15 mouse cellular contexts compared by ENCODE assay signal in the genomic region with DNA sequence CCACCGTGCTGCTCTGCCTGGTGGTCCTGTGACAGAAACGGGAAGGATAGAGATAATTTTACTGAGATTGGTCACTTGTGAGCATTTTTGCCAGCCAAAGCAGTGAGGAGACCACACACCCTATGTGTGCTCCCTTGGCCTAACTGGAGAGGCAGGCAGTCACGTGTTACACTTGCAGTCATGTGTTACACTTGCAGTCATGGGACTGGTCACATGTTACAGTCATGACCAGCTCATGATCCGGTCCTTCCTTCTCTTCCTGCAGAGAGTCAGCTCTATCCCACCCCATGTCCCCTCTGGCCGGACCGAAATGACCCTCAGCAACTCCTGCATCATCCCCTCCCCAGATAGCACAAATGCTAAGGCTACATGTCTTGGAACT. TPM values are rescaled to one million over a fixed set of nuclear protein-coding genes. Genes with fewer than 3 reads are reported as not detected.
DNase-seq lines count a peak whose midpoint lies in the region; ATAC-seq and TF ChIP-seq lines count a peak whose summit lies in the region.
"Had no signal": no experiment of that assay in that cellular context is flagged by ENCODE, and none has a peak within 500 bp of the region (broad histone marks: within the 10 kb centered on the region; RNA-seq: fewer than 3 reads in every experiment).

No protein-coding gene starts in this region.

- 75% methylated on average over 6 of the region's 6 CpGs for WGBS in kidney, embryonic 15.5 days
- 79% methylated on average over 6 of the region's 6 CpGs for WGBS in kidney, adult 2 months
- 79% methylated on average over 6 of the region's 6 CpGs for WGBS in spleen, adult 2 months
- WGBS in intestine, postnatal 0 days = 73% methylated on average over 6 of the region's 6 CpGs
- 85% methylated on average over 6 of the region's 6 CpGs for WGBS in stomach, postnatal 0 days

- no peak overlapping the region for H3K4me3 ChIP-seq in kidney, embryonic 15.5 days (replicated peaks)
- H3K4me3 ChIP-seq in kidney, adult 2 months (ENCODE audit: insufficient read depth, low read depth, low read length) = no peak overlapping the region
- H3K4me3 ChIP-seq in spleen, adult 2 months (ENCODE audit: extremely low read depth, insufficient read depth, insufficient read length) = no peak overlapping the region
- H3K4me3 ChIP-seq in intestine, postnatal 0 days (ENCODE audit: low read depth, low read length) = no peak overlapping the region
- no peak overlapping the region for H3K4me3 ChIP-seq in stomach, postnatal 0 days (ENCODE audit: low read depth, low read length)
- H3K4me3 ChIP-seq: embryonic facial prominence, embryonic 15.5 days; heart, adult 2 months had no signal

- intact Hi-C loops in left cerebral cortex, postnatal 25 days (cut with DNase I) = no loop called here

- no peaks in the 10 kb centered on the region for H3K36me3 ChIP-seq in kidney, embryonic 15.5 days
- H3K36me3 ChIP-seq in kidney, adult 2 months (ENCODE audit: control insufficient read depth, insufficient read depth, low read length) = no peaks in the 10 kb centered on the region
- H3K36me3 ChIP-seq in spleen, adult 2 months (ENCODE audit: control insufficient read depth, insufficient read depth, low read length) = no peaks in the 10 kb centered on the region
- H3K36me3 ChIP-seq in intestine, postnatal 0 days (ENCODE audit: control insufficient read depth, insufficient read depth) = no peaks in the 10 kb centered on the region
- no peaks in the 10 kb centered on the region for H3K36me3 ChIP-seq in stomach, postnatal 0 days (ENCODE audit: control insufficient read depth, insufficient read depth, low read length)
- H3K36me3 ChIP-seq: embryonic facial prominence, embryonic 15.5 days had no signal

- TF ChIP-seq POLR2A in kidney, adult 2 months (IDR thresholded peaks at IDR 0.05; ENCODE audit: low read depth, low read length) = no peak
- TF ChIP-seq POLR2A in spleen, adult 2 months (IDR thresholded peaks at IDR 0.05; ENCODE audit: low read depth, low read length) = no peak

- no peak overlapping the region for H3K9ac ChIP-seq in kidney, embryonic 15.5 days
- H3K9ac ChIP-seq in intestine, postnatal 0 days (ENCODE audit: low read depth, low read length) = peak overlapping the region; percentile 31; the same call in 1 of the 2 replicates
- H3K9ac ChIP-seq in stomach, postnatal 0 days (ENCODE audit: low read length) = no peak overlapping the region
- H3K9ac ChIP-seq: embryonic facial prominence, embryonic 15.5 days; liver, embryonic 14.5 days had no signal

- no peak for ATAC-seq in kidney, embryonic 15.5 days (replicated peaks; ENCODE audit: low FRiP score)
- ATAC-seq in intestine, postnatal 0 days = no peak
- ATAC-seq in stomach, postnatal 0 days (ENCODE audit: low FRiP score, low TSS enrichment) = no peak

- no peak for TF ChIP-seq EP300 in stomach, postnatal 0 days (optimal IDR thresholded peaks at IDR 0.05)

- DNase-seq in kidney, adult 2 months = no peak
- DNase-seq in spleen, adult 2 months (ENCODE audit: low read depth in 1 of 2, low spot score in 2 of 2) = no peak
- DNase-seq in spleen, postnatal 36 days (ENCODE audit: low spot score in 2 of 2) = no peak
- DNase-seq in stomach, postnatal 0 days (ENCODE audit: low spot score) = no peak
- DNase-seq in left cerebral cortex, postnatal 25 days (ENCODE audit: low spot score in 2 of 2) = no peak
- DNase-seq in right cerebral cortex, postnatal 25 days = no peak
- DNase-seq: heart, adult 2 months; kidney, postnatal 36 days; right cerebral cortex, postnatal 14 days had no signal

- peaks cover 63% of the 10 kb centered on the region for H3K4me1 ChIP-seq in kidney, embryonic 15.5 days
- peaks cover 12% of the 10 kb centered on the region for H3K4me1 ChIP-seq in kidney, adult 2 months (ENCODE audit: control insufficient read depth, insufficient read depth, low read length)
- peaks cover 46% of the 10 kb centered on the region; the same call in 1 of the 2 replicates for H3K4me1 ChIP-seq in spleen, adult 2 months (ENCODE audit: control insufficient read depth, insufficient read depth, insufficient read length)
- H3K4me1 ChIP-seq in intestine, postnatal 0 days (replicated peaks; ENCODE audit: control insufficient read depth, insufficient read depth, low read length) = peaks cover 24% of the 10 kb centered on the region
- H3K4me1 ChIP-seq in stomach, postnatal 0 days (replicated peaks; ENCODE audit: control insufficient read depth, insufficient read depth) = peaks cover 16% of the 10 kb centered on the region

- peak overlapping the region; percentile 86 for H3K27ac ChIP-seq in kidney, embryonic 15.5 days
- H3K27ac ChIP-seq in kidney, adult 2 months (ENCODE audit: insufficient read depth, low read depth, low read length) = no peak overlapping the region
- peak overlapping the region; percentile 41; the same call in 1 of the 2 replicates for H3K27ac ChIP-seq in spleen, adult 2 months (ENCODE audit: insufficient read depth, low read length)
- H3K27ac ChIP-seq in intestine, postnatal 0 days (ENCODE audit: low read depth, low read length) = 0 out of 2 replicates have a peak overlapping the region, but pooled peaks have one; percentile 83
- peak overlapping the region; percentile 69 for H3K27ac ChIP-seq in stomach, postnatal 0 days (replicated peaks)
- H3K27ac ChIP-seq: heart, adult 2 months; liver, embryonic 14.5 days had no signal

- H3K27me3 ChIP-seq in kidney, embryonic 15.5 days = no peaks in the 10 kb centered on the region
- no peaks in the 10 kb centered on the region for H3K27me3 ChIP-seq in kidney, adult 2 months (replicated peaks; ENCODE audit: control insufficient read depth, insufficient read depth, low read length)
- H3K27me3 ChIP-seq in spleen, adult 2 months (ENCODE audit: control insufficient read depth, insufficient read depth, low read length) = no peaks in the 10 kb centered on the region
- no peaks in the 10 kb centered on the region for H3K27me3 ChIP-seq in intestine, postnatal 0 days (replicated peaks; ENCODE audit: control insufficient read depth, insufficient read depth, low read length)
- no peaks in the 10 kb centered on the region for H3K27me3 ChIP-seq in stomach, postnatal 0 days (ENCODE audit: control insufficient read depth, insufficient read depth, low read length)
- H3K27me3 ChIP-seq: embryonic facial prominence, embryonic 15.5 days had no signal

- H3K9me3 ChIP-seq in kidney, embryonic 15.5 days (replicated peaks) = no peaks in the 10 kb centered on the region
- no peaks in the 10 kb centered on the region for H3K9me3 ChIP-seq in intestine, postnatal 0 days (ENCODE audit: control insufficient read depth)
- H3K9me3 ChIP-seq in stomach, postnatal 0 days (ENCODE audit: control insufficient read depth, low read length) = no peaks in the 10 kb centered on the region
- H3K9me3 ChIP-seq: embryonic facial prominence, embryonic 15.5 days had no signal

- TF ChIP-seq CTCF in kidney, adult 2 months (conservative IDR thresholded peaks at IDR 0.05; ENCODE audit: insufficient read depth, insufficient read length, low read depth, low read length) = no peak
- no peak for TF ChIP-seq CTCF in spleen, adult 2 months (IDR thresholded peaks at IDR 0.05; ENCODE audit: extremely low read depth, insufficient read depth, insufficient read length, insufficient replicate concordance)
- no peak for TF ChIP-seq CTCF in intestine, postnatal 0 days (IDR thresholded peaks at IDR 0.05; ENCODE audit: low read depth)
- no peak for TF ChIP-seq CTCF in stomach, postnatal 0 days (IDR thresholded peaks at IDR 0.05; ENCODE audit: low read depth)

- no peak overlapping the region for H3K4me2 ChIP-seq in kidney, embryonic 15.5 days
- no peak overlapping the region for H3K4me2 ChIP-seq in intestine, postnatal 0 days (replicated peaks; ENCODE audit: low read depth)
- no peak overlapping the region for H3K4me2 ChIP-seq in stomach, postnatal 0 days (replicated peaks; ENCODE audit: low read depth)
- H3K4me2 ChIP-seq: embryonic facial prominence, embryonic 15.5 days had no signal

RNA-seq across cellular contexts. Expression of gene Tha1, which starts 7.7 kb away (rescaled TPM):
- polyA plus RNA-seq in kidney, embryonic 15.5 days (2015; fragmentation: Nextera tagmentation; extraction: Ambion mirVana) = 5.3 TPM in 2 replicates
- 14.9 and 20.1 TPM in 2 replicates for polyA plus RNA-seq in kidney, adult 2 months (2012; rRNA removed)
- polyA plus RNA-seq in spleen, adult 2 months (2012; rRNA removed) = 15.4 and 16.2 TPM in 2 replicates
- 15.8 and 16.4 TPM in 2 replicates for polyA plus RNA-seq in intestine, postnatal 0 days (2015; fragmentation: Nextera tagmentation; extraction: Ambion mirVana)
- polyA plus RNA-seq in stomach, postnatal 0 days (2015; fragmentation: Nextera tagmentation; extraction: Ambion mirVana) = 5.7 and 6.5 TPM in 2 replicates
- 1 to 10 TPM; 3.8 to 4.0 TPM for total RNA-seq in left cerebral cortex, postnatal 25 days (2021)

RNA-seq across cellular contexts. Expression of gene Tmem235, which starts 20.4 kb away (rescaled TPM):
- not detected in 2 replicates for polyA plus RNA-seq in kidney, embryonic 15.5 days (2015; fragmentation: Nextera tagmentation; extraction: Ambion mirVana)
- polyA plus RNA-seq in kidney, adult 2 months (2012; rRNA removed) = 0.08 and 0.10 TPM in 2 replicates
- not detected in 2 replicates for polyA plus RNA-seq in spleen, adult 2 months (2012; rRNA removed)
- not detected in 2 replicates for polyA plus RNA-seq in intestine, postnatal 0 days (2015; fragmentation: Nextera tagmentation; extraction: Ambion mirVana)
- polyA plus RNA-seq in stomach, postnatal 0 days (2015; fragmentation: Nextera tagmentation; extraction: Ambion mirVana) = not detected in 2 replicates
- total RNA-seq in left cerebral cortex, postnatal 25 days (2021) = under 1 TPM in 1 of 2 experiments, not detected in 1; 0.23 TPM
- total RNA-seq: heart, adult 2 months; left cerebral cortex, adult 18-20 months had no signal
- polyA plus RNA-seq: embryonic facial prominence, embryonic 15.5 days; heart, adult 2 months; hindbrain, embryonic 11.5 days; liver, embryonic 14.5 days had no signal

RNA-seq across cellular contexts. Expression of gene Birc5, which starts 31.9 kb away (rescaled TPM):
- polyA plus RNA-seq in kidney, embryonic 15.5 days (2015; fragmentation: Nextera tagmentation; extraction: Ambion mirVana) = 310 and 329 TPM in 2 replicates
- 0.75 and 1.3 TPM in 2 replicates for polyA plus RNA-seq in kidney, adult 2 months (2012; rRNA removed)
- 11.6 and 14.1 TPM in 2 replicates for polyA plus RNA-seq in spleen, adult 2 months (2012; rRNA removed)
- polyA plus RNA-seq in intestine, postnatal 0 days (2015; fragmentation: Nextera tagmentation; extraction: Ambion mirVana) = 84.0 and 86.0 TPM in 2 replicates
- 67.0 and 91.7 TPM in 2 replicates for polyA plus RNA-seq in stomach, postnatal 0 days (2015; fragmentation: Nextera tagmentation; extraction: Ambion mirVana)
- 1 to 10 TPM in 1 of 2 experiments, under 1 TPM in 1; 0.62 to 1.2 TPM for total RNA-seq in left cerebral cortex, postnatal 25 days (2021)

RNA-seq across cellular contexts. Expression of gene Tk1, which starts 55.1 kb away (rescaled TPM):
- 127 and 128 TPM in 2 replicates for polyA plus RNA-seq in kidney, embryonic 15.5 days (2015; fragmentation: Nextera tagmentation; extraction: Ambion mirVana)
- polyA plus RNA-seq in kidney, adult 2 months (2012; rRNA removed) = 15.5 and 15.8 TPM in 2 replicates
- polyA plus RNA-seq in spleen, adult 2 months (2012; rRNA removed) = 61.6 and 68.4 TPM in 2 replicates
- polyA plus RNA-seq in intestine, postnatal 0 days (2015; fragmentation: Nextera tagmentation; extraction: Ambion mirVana) = 36.3 and 44.8 TPM in 2 replicates
- 47.1 and 58.0 TPM in 2 replicates for polyA plus RNA-seq in stomach, postnatal 0 days (2015; fragmentation: Nextera tagmentation; extraction: Ambion mirVana)
- total RNA-seq in left cerebral cortex, postnatal 25 days (2021) = under 1 TPM; 0.60 to 0.94 TPM

RNA-seq across cellular contexts. Expression of gene Afmid, which starts 55.2 kb away (rescaled TPM):
- 3.9 and 6.7 TPM in 2 replicates for polyA plus RNA-seq in kidney, embryonic 15.5 days (2015; fragmentation: Nextera tagmentation; extraction: Ambion mirVana)
- 85.6 and 89.7 TPM in 2 replicates for polyA plus RNA-seq in kidney, adult 2 months (2012; rRNA removed)
- 18.5 and 19.2 TPM in 2 replicates for polyA plus RNA-seq in spleen, adult 2 months (2012; rRNA removed)
- polyA plus RNA-seq in intestine, postnatal 0 days (2015; fragmentation: Nextera tagmentation; extraction: Ambion mirVana) = 7.0 and 9.2 TPM in 2 replicates
- polyA plus RNA-seq in stomach, postnatal 0 days (2015; fragmentation: Nextera tagmentation; extraction: Ambion mirVana) = 5.7 and 7.7 TPM in 2 replicates
- 1 to 10 TPM; 4.6 to 6.7 TPM for total RNA-seq in left cerebral cortex, postnatal 25 days (2021)
